Mouse (Mus musculus) liver, embryonic 14.5 days (tissue): ENCODE results near the gene Senp5. TPM values are rescaled to one million over a fixed set of nuclear protein-coding genes. Genes with fewer than 3 reads are reported as not detected.

Experiments
- ATAC-seq: fragments of 200-750 bp; cut with Nextera tagmentation; 2 replicates; pipeline ENCODE4 v1.8.0; 2017; ENCODE audit warnings: moderate number of reproducible peaks, mild to moderate bottlenecking, moderate library complexity; ENCODE audit not compliant: insufficient read depth
- DNase-seq, 3 experiments: peaks; one replicate each; pipeline ENCODE4 v3.0.0-alpha.2; 2012 to 2013; ENCODE audit warnings: low read depth in 3 of 3, low spot score in 3 of 3
- H3K27ac ChIP-seq: fragments of 300-500 bp; sonication (generic); 2 replicates; pipeline ENCODE4 v1.5.1; 2014; ENCODE audit warnings: moderate library complexity, mild to moderate bottlenecking, control low read depth, inconsistent platforms
- H3K27me3 ChIP-seq: fragments of 300-500 bp; sonication (generic); 2 replicates; pipeline ENCODE4 v1.6.1; 2014; ENCODE audit warnings: mild to moderate bottlenecking, low read length, moderate library complexity; ENCODE audit not compliant: control insufficient read depth, insufficient read depth
- H3K36me3 ChIP-seq: fragments of 300-500 bp; sonication (generic); replicated peaks from 2 replicates; pipeline ENCODE4 v1.6.1; 2014; ENCODE audit warnings: low read depth; ENCODE audit not compliant: control insufficient read depth, insufficient read depth
- H3K4me1 ChIP-seq, 2 experiments: fragments of 200-500 bp in 1 of 2; fragments of 300-500 bp in 1 of 2; sonication (generic) in 1 of 2; replicated peaks; 2 replicates each; pipeline ENCODE4 v1.6.1; 2012 to 2014; ENCODE audit warnings: antibody characterized with exemption in 1 of 2, inconsistent platforms in 1 of 2, low read length in 1 of 2; ENCODE audit not compliant: control insufficient read depth in 2 of 2, insufficient read depth in 2 of 2
- H3K4me2 ChIP-seq: fragments of 300-500 bp; sonication (generic); 2 replicates; pipeline ENCODE4 v1.6.1; 2014; ENCODE audit warnings: low read depth, mild to moderate bottlenecking, control low read depth, moderate library complexity
- H3K4me3 ChIP-seq, 2 experiments: fragments of 200-500 bp in 1 of 2; fragments of 300-500 bp in 1 of 2; sonication (generic) in 1 of 2; 2 replicates each; pipeline ENCODE4 v1.5.1; 2012 to 2014; ENCODE audit warnings: low read depth in 2 of 2, low read length in 2 of 2, mild to moderate bottlenecking in 2 of 2, control low read depth in 1 of 2, inconsistent platforms in 1 of 2, moderate library complexity in 1 of 2; ENCODE audit not compliant: insufficient read depth in 1 of 2
- H3K9ac ChIP-seq: fragments of 300-500 bp; sonication (generic); replicated peaks from 2 replicates; pipeline ENCODE4 v1.6.1; 2014; ENCODE audit warnings: mild to moderate bottlenecking, control low read depth, moderate library complexity
- H3K9me3 ChIP-seq: fragments of 300-500 bp; sonication (generic); 2 replicates; pipeline ENCODE4 v1.6.1; 2016; ENCODE audit warnings: low read length, mixed read lengths; ENCODE audit not compliant: control insufficient read depth
- CTCF ChIP-seq: IDR thresholded peaks from 2 replicates; pipeline ENCODE4 v1.5.1; 2016; ENCODE audit warnings: antibody characterized with exemption, low read depth, control low read depth
- EP300 ChIP-seq: IDR thresholded peaks from 2 replicates; pipeline ENCODE4 v1.6.1; 2016; ENCODE audit warnings: antibody characterized with exemption, low read depth
- WGBS: fragments of 180-500 bp; shearing (Covaris S2); extraction: QIAGEN DNeasy Blood & Tissue Kit; methylation state at CpG from one replicate; pipeline ENCODE4 v1.1.7; 2014; ENCODE audit not compliant: insufficient replicate concordance; 5-methylcytosine and 5-hydroxymethylcytosine counted together
- polyA plus RNA-seq, 2 experiments: library from polyadenylated mRNA; depleted of rRNA in 1 of 2; stranded (reverse) in 1 of 2; unstranded in 1 of 2; fragments of >200 nt; fragmentation: Nextera tagmentation in 1 of 2; extraction: Ambion mirVana in 1 of 2; gene quantifications; 2 replicates each; pipeline versions ENCODE4 v1.2.1 to v1.2.3; 2012 to 2014

Gene Senp5
- polyA plus RNA-seq, 2 experiments: 2.9 to 4.7 TPM

DNA sequence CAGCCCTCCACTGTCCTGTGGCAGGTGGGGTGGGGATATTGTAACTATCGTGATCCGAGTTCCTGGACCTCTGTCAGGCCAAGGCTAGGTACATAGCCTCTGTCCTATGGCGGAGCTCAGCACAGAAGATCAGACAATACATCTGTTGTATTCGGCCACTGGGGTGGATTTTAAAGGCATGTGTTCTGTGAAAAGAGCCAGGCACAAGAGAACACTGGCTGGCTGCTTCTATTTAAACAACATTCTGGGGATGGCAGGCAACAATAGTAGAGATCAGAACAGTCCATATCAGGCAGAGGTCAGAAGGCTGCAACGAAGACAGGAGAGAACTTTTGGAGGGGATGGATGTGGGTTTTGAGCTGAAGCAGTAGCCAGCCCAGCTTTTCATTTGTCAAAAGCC lies 70.8 kb downstream of the Senp5 start:
- TF ChIP-seq CTCF (no peak), EP300 (no peak)
- WGBS: 51% methylated on average over 5 of the region's 5 CpGs
- Histone ChIP-seq H3K4me1 (no peaks in the 10 kb centered on the region), H3K4me2 (no peak overlapping the region), H3K9me3 (no peaks in the 10 kb centered on the region), H3K4me3 (no peak overlapping the region), H3K27ac (no peak overlapping the region), H3K27me3 (peaks cover 37% of the 10 kb centered on the region), H3K9ac (no peak overlapping the region), H3K36me3 (no peaks in the 10 kb centered on the region)
- no peak for ATAC-seq
- no peak for DNase-seq

GRCm38 (mm10) chr16:31931330-31931729 lies 71.8 kb downstream of the Senp5 start:
- Histone ChIP-seq H3K4me3 (no peak overlapping the region), H3K4me1 (no peaks in the 10 kb centered on the region), H3K27me3 (peaks cover 36% of the 10 kb centered on the region), H3K27ac (no peak overlapping the region), H3K4me2 (no peak overlapping the region), H3K9me3 (no peaks in the 10 kb centered on the region), H3K36me3 (no peaks in the 10 kb centered on the region), H3K9ac (no peak overlapping the region)
- TF ChIP-seq CTCF (no peak), EP300 (no peak)
- 53% methylated on average over 17 of the region's 17 CpGs for WGBS
- ATAC-seq (no peak), DNase-seq (no peak)

- Histone ChIP-seq H3K4me1 (no peaks in the 10 kb centered on the region), H3K27me3 (no peaks in the 10 kb centered on the region; the same call in 1 of the 2 replicates), H3K36me3 (no peaks in the 10 kb centered on the region), H3K27ac (no peak overlapping the region), H3K4me2 (no peak overlapping the region), H3K9me3 (no peaks in the 10 kb centered on the region), H3K4me3 (no peak overlapping the region), H3K9ac (no peak overlapping the region)
- 57% methylated on average over 5 of the region's 5 CpGs for WGBS
- no peak for DNase-seq
- TF ChIP-seq EP300: no peak
- TF ChIP-seq CTCF: no peak
- no peak for ATAC-seq
These were observed 75.7 kb downstream of the Senp5 start for GRCm38 (mm10) chr16:31927412-31927811.

DNA sequence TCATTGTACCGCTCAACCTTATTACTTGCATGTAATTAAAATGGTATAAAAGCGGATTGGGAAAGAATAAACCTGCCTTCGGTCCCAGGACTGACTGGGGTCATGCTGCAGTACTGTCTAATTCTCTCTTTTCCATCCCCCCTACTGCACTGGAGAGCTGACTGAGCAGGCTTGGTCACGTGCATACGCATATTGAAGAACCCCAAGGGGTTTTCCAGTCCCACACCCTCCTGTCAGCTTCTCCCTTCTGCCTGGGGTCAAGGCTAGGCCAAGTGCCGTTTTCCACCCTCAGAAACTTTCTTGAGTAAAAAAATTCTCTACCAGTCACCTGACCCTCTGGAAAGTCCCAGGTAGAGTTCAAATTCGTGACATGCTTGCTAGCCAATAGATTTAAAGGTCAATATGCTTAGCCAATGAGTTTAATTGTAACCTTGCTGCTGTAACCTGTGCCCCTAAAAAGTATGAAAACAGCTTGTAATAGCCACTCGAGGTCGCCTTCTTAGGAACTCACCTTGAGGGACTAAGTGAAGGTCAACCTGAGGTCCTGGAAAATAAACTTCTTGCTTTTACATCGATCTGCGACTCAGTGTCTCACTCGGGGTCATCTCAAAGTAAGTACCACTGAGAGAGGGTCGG lies 76.4 kb downstream of the Senp5 start:
- Histone ChIP-seq H3K9me3 (no peaks in the 10 kb centered on the region), H3K4me2 (no peak overlapping the region), H3K9ac (no peak overlapping the region), H3K4me1 (no peaks in the 10 kb centered on the region), H3K27ac (no peak overlapping the region), H3K27me3 (no peaks in the 10 kb centered on the region), H3K36me3 (no peaks in the 10 kb centered on the region), H3K4me3 (no peak overlapping the region)
- WGBS: 65% methylated on average over 13 of the region's 13 CpGs
- DNase-seq (no peak), ATAC-seq (no peak)
- no peak for TF ChIP-seq CTCF
- TF ChIP-seq EP300: no peak

GRCm38 (mm10) chr16:31926091-31926490 lies 77.0 kb downstream of the Senp5 start:
- TF ChIP-seq CTCF (no peak), EP300 (no peak)
- Histone ChIP-seq H3K9me3 (no peaks in the 10 kb centered on the region), H3K27me3 (no peaks in the 10 kb centered on the region), H3K9ac (no peak overlapping the region), H3K4me3 (no peak overlapping the region), H3K36me3 (no peaks in the 10 kb centered on the region), H3K27ac (no peak overlapping the region), H3K4me1 (no peaks in the 10 kb centered on the region), H3K4me2 (no peak overlapping the region)
- WGBS: 68% methylated on average over 6 of the region's 6 CpGs
- ATAC-seq (no peak), DNase-seq (no peak)
